Mouse (Mus musculus) brain, adult 2 months (tissue): ENCODE results near the gene Slamf7.

Experiments used
- DNase-seq: peaks from one replicate; pipeline ENCODE4 v3.0.0; 2011; ENCODE audit warnings: low read depth, low spot score

Gene Slamf7

DNA sequence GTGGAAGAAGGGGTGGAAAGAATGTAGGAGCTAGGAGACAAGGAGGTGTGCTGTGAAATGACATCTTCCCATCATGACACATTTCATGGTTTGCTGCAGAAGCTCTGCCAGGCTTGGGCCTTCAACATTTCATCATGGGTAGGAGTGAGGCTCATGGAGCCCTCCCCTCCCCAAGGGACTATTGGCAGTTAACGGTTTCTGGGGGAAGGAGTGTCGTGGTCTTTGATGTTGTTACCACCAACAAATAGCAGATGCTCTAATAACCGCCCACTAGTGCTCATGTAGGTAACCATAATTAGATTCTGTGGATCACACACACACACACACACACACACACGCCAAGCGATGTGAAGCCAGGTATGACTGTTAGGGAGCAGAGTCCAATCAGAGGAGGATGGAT lies at the start of gene Slamf7:
Gene Slamf7 (minus strand): TSS at position 302 of the 400 bp plus-strand sequence.
- no peak for DNase-seq

- DNase-seq, result peak; percentile 57
Observed at GRCm38 (mm10) chr1:171698983-171699382, 46.1 kb upstream of the Slamf7 start.

DNA sequence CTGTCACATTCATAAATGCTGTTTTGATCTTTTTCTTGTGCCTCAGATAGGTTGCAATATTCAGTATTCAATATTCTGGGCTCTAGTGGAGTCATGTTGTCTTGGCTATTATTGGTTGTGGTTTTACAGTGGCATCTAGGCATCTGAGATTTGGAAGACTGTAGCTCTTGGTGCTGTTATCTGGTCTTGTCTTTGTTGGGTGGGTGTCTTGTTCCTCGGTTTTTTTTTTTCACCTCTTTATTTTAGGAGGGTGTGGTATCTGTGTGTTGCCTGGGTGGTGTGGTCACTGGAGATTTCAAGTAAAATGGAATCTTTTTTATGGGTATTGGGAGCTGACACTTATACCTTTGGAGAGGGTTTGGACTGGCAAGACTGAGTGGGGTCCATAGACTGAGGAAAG lies 41.1 kb upstream of the Slamf7 start:
- DNase-seq, result no peak

- no peak for DNase-seq
Observed at GRCm38 (mm10) chr1:171687320-171687719, 34.5 kb upstream of the Slamf7 start.

- no peak for DNase-seq
Observed at GRCm38 (mm10) chr1:171684923-171685322, 32.1 kb upstream of the Slamf7 start.

- DNase-seq, result no peak
Observed at GRCm38 (mm10) chr1:171681531-171682299, 28.9 kb upstream of the Slamf7 start, which contains the start of gene Cd48. Gene Cd48 (plus strand): TSS chr1:171682009.

GRCm38 (mm10) chr1:171681009-171681408 lies 28.2 kb upstream of the Slamf7 start:
- DNase-seq, result no peak

DNA sequence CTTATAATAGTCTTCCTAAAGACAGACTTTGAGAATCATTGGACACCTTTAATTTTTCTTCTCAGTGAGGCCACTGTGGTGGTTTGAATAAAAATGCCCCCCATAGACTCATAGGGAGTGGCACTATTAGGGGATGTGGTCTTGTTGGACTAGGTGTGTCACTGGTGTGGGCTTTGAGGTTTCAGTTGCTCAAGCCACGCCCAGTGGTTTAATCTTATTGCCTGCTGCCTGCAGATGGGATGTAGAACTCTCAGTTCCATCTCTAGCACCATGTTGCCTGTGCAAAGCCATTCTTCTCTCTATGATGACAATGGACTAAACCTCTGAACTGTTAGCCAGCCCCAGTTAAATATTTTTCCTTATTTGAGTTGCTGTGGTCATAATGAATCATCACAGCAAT lies 24.9 kb upstream of the Slamf7 start:
- no peak for DNase-seq

- DNase-seq, result no peak
Observed at GRCm38 (mm10) chr1:171674467-171674866, 21.6 kb upstream of the Slamf7 start.

DNA sequence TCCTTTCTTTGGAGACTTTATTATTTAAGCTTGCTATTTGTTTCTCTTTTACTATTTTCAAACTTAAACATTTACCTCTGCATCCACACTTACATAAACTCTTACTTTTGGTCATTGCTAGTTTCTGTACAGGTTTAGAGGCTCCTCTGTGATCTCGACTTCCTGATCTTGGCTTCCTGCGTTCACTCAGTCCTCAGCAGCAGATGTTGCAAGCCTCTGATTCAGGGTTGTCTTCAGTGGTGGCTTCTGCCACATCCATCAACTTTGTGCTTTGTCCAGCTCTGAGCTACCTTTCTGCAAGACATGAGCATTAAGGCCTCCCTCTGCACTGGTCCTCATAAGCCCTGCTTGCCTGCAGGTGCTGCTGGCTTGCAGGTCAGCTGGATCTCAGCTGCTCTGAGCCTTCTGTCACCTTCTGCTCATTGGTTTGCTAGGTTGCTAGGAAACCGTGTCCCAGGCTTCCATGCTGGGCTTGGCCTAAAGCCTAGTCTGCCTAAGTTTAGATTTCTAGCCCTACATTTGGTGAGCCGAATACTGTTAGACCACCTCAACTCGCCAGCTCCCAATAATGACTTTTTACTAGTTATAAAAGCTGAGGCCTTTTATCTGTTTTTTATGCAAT lies 20.1 kb upstream of the Slamf7 start:
- DNase-seq, result peak; percentile 75

GRCm38 (mm10) chr1:171672451-171672850 lies 19.6 kb upstream of the Slamf7 start:
- peak; percentile 8 for DNase-seq

- no peak for DNase-seq
Observed at GRCm38 (mm10) chr1:171667160-171667559, 14.3 kb upstream of the Slamf7 start.

DNA sequence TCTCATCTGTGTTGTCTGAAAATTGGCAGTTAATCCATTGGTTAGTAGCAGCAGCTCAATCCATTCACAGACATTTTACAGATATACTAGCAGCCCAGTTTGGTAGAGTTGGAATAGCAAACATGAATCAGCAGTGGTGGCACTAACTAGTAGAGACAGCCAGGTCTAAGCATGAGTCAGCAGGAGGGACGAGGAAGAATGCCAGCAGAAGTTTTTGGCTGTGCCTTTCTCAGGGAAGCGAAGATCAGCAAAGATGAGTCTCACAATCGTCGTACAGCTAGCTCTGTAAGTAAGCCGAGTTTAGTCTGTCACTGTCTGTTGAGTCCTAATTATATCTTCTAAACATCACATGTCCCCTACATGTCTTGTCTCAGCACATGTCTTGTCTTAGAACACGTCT lies 13.5 kb upstream of the Slamf7 start:
- peak; percentile 70 for DNase-seq

GRCm38 (mm10) chr1:171663757-171664156 lies 10.9 kb upstream of the Slamf7 start:
- no peak for DNase-seq

DNA sequence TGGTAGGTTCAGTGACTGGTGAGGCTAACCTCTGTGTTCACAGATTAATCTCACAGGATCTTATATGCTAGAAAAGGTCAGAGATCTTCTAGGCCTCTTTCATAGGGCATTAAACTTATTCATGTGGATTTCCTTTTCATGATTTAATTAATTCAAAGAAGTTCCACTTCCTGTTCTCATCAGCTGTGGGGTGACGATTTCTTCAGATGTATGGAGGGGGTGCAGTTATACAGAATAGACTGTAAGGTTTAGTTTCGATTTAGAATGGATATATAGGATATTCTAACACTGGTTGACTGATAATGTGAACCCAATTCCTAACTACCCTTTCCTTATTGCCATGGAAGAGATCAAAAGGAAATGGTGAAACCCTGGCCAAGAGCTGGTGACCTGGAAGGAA lies 8.6 kb upstream of the Slamf7 start:
- DNase-seq, result no peak

DNA sequence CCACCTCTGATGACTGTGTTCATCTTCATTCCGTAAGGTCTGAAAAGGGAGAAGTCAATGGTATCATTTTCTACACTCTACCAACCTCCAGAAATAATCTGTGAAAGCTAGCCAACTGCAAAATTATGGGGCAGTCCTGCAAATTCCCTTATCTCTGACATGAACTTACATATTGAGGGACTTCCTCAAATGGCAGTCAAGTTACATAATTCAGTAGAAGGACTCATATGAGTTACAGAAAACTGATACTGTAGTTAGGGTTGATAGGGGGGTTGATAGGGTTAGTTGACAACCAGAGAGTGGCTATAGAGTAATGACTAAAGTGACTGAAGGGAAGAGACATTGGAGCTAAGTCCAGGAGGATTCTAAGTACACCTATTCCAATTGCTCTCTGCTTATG lies 7.6 kb upstream of the Slamf7 start:
- no peak for DNase-seq

DNA sequence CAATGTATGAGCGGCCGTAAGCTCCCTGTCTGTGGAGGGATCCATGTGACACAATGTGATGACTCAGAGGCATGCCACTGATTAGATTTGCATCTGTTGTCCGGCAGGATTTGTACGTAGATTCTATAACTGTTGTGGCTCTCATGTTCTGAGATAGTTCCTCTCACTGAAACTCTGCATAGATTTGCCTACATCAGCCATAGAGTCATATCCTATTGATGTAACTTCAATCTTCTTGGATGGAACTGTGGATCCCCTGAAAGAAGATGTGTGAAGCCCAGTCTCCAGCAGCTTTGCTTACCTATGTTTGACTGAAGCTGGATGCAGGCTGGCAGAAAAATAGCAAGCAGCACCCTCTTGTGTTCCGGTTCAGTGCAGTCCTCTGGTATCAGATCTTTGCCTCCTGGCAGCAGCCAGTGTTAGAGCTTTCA lies 5.7 kb upstream of the Slamf7 start:
- peak; percentile 68 for DNase-seq

DNA sequence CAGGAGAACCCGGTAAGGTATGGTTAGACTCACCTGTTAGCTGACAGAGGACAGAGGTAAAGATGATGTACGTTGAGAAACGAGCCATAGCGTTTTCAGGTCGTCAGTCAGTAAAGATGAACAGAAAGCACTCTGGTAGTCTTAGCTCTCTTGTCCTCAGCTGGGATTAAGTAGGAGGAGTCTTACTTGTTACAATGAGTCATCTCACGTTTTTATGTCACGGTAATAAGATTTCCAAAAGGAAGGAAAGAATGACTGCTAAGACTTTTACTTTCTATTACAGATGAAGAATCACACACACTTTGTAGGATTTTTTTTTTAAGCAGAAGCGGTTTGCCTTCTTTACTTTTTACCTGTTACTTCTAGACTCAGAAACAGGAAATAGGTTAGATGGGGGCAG lies 4.0 kb downstream of the Slamf7 start:
- DNase-seq, result no peak

- no peak for DNase-seq
Observed at GRCm38 (mm10) chr1:171647716-171648115, 5.1 kb downstream of the Slamf7 start.

GRCm38 (mm10) chr1:171646429-171646940 lies 6.3 kb downstream of the Slamf7 start:
- DNase-seq, result no peak

- DNase-seq, result no peak
Observed at GRCm38 (mm10) chr1:171643612-171644011, 9.2 kb downstream of the Slamf7 start.

DNA sequence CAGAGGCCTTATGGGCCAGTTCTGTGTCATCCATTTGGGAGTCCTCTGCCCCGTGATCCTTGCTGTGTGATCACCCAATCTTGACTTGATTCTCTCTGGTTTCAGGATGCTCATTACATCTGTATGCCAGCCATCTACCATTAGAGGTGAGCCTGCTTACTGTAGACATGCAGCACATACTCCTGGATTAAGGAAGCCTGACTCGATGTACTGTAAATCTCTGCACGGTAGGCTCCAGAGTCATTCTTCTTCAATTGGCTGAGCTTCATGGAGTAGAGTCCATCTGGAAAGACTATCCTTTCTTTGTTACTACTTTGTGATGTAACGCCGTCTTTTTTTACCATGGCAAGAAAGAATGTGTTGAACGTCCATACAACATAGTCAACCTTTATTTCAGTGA lies 12.0 kb downstream of the Slamf7 start:
- DNase-seq, result no peak

DNA sequence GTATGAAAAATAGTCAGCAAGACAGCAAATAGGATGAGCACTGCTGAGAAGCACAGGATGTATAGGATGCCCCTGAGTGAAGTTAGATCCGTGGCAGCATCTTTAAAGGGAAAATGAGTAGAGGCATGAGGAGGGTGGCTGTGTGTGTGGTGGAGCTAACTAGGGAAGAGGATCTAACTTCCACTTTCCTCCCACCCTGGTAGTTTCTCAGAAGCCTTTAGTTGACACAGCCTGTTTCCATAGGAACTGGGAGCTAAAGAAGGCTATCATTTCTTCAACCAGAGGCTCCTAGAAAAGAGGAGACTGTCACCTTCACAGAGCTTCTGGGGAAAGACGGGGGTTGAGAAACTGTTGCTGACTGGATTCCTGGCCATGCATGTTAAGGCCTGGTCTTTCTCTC lies 14.1 kb downstream of the Slamf7 start:
- DNase-seq, result peak; percentile 62
